Mouse (Mus musculus): ENCODE results near the gene AW146154. TPM values are rescaled to one million over a fixed set of nuclear protein-coding genes. Genes with fewer than 3 reads are reported as not detected.

Gene AW146154
- polyA plus RNA-seq, 1 experiment from 2014 or later, result 8.7 TPM

Other genes with a start within 250 kb of the AW146154 start
- 10.6 and 12.1 TPM in 2 replicates for gene AI987944, start 106.5 kb downstream of the AW146154 start, polyA plus RNA-seq (2015; fragmentation: Nextera tagmentation; extraction: Ambion mirVana)
- 0.18 and 0.24 TPM in 2 replicates for gene Vmn2r57, start 51.2 kb downstream of the AW146154 start, polyA plus RNA-seq (2015; fragmentation: Nextera tagmentation; extraction: Ambion mirVana)
- gene Gm20449, start 473 bp downstream of the AW146154 start, polyA plus RNA-seq (2015; fragmentation: Nextera tagmentation; extraction: Ambion mirVana), result 0.06 TPM in 2 replicates
- not detected in 2 replicates for gene Gm6871, start 73.8 kb upstream of the AW146154 start, polyA plus RNA-seq (2015; fragmentation: Nextera tagmentation; extraction: Ambion mirVana)
- gene 2610021A01Rik, start 99.3 kb upstream of the AW146154 start, polyA plus RNA-seq (2015; fragmentation: Nextera tagmentation; extraction: Ambion mirVana), result 8.7 and 10.4 TPM in 2 replicates
- gene Zfp788, start 133.3 kb upstream of the AW146154 start, polyA plus RNA-seq (2015; fragmentation: Nextera tagmentation; extraction: Ambion mirVana), result 7.5 and 7.6 TPM in 2 replicates

All from intestine, embryonic 15.5 days (tissue).